Mouse (Mus musculus) frontal cortex, adult (tissue): ENCODE data around the gene Olfr70.

Experiments
- ATAC-seq: cut with Nextera tagmentation; 2 replicates; pipeline ENCODE4 v1.9.2; 2017; ENCODE audit warnings: mild to moderate bottlenecking, moderate library complexity, mixed read lengths; ENCODE audit not compliant: low TSS enrichment

Olfr70 gene

GRCm38 (mm10) chr4:43655656-43656338 is 44.8 kb downstream of the Olfr70 start:
- peak; percentile 11; the same call in 1 of the 2 replicates for ATAC-seq

- no peak for ATAC-seq
Observed at GRCm38 (mm10) chr4:43653161-43654015, 47.2 kb downstream of the Olfr70 start, which contains the start of gene Spag8. Spag8 (minus strand) TSS chr4:43653594.

GRCm38 (mm10) chr4:43652726-43653125 is 47.9 kb downstream of the Olfr70 start:
- no peak for ATAC-seq

GRCm38 (mm10) chr4:43649783-43650182 is 50.8 kb downstream of the Olfr70 start:
- no peak for ATAC-seq
